Mouse (Mus musculus): Measurements from ENCODE around the gene Olfr1020. TPM values are rescaled to one million over a fixed set of nuclear protein-coding genes. Genes with fewer than 3 reads are reported as not detected.

Olfr1020 gene
- not detected for polyA plus RNA-seq (2017; shearing (Covaris generic))

DNA sequence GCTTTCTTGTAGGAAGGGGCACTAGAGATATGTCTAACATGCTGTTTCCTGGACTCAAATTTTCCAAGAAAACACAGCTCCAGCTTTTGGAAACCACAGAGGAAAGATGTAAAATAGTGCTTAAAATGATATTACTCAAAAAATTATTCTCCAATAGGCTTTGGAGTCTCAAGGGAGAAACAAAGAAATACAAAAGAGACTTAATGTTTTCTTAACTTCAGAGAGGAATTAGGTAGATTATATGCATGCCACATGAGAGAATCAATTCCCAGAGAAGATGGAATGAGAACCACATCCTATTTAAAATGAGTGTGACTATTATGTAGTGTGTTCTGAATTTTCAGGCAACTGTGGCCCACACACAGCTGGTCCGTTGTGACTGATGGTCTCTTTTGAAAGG is at the start of gene Olfr1020:
TSS of gene Olfr1020 (plus strand) at position 301 of the 400 bp plus-strand sequence.

DNA sequence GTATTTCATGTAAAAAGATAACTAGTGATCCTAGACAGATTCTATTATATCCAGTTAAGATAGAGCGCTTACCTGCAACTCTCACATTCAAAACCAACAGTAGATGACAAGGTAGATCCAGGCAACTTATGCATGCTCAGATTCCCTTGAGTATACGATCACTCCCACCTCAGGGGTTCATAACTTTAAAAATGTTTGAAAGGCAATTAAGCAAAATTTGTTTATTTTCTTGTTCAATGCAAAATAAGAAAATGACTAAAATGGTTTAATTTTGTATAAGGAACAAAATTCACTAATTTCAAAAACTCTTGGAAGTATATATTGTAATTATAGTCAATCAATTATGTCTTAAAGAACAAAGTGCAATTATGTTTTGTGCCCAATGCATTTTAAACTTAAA is 44.4 kb upstream of the Olfr1020 start, which contains the start of gene Olfr1016:
TSS of gene Olfr1016 (minus strand) at position 101 of the 400 bp plus-strand sequence.

DNA sequence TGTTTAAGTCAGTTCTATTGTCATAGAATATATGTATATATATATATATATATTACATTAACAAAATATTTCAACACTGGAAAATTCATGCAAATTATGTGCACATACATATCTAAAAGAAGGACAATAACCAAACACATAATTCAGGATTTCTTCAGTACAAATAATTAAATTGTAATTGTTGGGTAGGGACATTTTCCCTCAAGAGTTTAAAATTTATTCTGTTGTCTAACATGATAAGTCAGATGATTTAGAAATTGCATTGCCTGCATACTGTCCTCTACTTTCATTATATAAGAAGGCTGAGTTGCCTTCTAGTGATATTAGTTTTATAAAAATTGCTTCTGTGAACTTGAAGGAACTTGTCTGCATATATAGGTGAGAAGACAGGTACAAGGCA is 28.7 kb upstream of the Olfr1020 start, which contains the start of gene Olfr1018:
TSS of gene Olfr1018 (plus strand) at position 301 of the 400 bp plus-strand sequence.

DNA sequence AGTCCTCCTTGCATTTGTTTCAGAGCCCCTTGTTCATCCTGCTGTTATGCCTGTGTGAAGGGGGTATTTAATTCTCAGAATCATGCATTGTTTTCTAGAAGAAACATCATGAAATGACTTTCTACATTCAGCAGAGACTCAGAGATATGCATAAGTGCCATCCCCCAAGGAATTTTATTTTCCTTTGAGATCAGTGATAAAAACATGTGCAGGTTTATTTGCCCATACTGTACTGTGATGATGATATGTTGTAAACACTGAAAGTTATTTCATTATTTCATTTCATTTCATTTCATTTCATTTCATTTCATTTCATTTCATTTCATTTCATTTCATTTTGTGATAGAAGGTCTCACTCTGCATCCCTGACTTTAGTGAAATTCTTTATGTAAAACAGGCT is 1.4 kb upstream of the Olfr1020 start, which contains the start of gene Olfr1019:
TSS of gene Olfr1019 (minus strand) at position 101 of the 400 bp plus-strand sequence.

DNA sequence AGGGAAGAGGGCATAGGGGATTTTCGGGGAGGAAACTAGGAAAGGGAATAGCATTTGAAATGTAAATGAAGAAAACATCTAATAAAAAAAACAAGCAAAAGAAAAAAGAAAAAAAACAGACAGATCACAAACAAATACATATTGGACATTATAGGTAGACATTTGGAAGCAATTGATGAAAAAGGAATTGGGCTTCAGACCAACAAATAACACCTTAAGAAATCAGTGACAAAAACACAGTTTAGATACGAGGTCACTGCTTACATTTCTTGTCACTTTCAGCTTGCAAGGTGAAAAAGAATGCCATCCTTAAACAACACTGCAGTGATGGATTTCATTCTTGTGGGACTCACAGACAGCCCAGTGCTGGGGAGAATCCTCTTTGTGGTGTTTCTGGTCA is 21.5 kb downstream of the Olfr1020 start, which contains the start of gene Olfr1022:
TSS of gene Olfr1022 (plus strand) at position 301 of the 400 bp plus-strand sequence.

DNA sequence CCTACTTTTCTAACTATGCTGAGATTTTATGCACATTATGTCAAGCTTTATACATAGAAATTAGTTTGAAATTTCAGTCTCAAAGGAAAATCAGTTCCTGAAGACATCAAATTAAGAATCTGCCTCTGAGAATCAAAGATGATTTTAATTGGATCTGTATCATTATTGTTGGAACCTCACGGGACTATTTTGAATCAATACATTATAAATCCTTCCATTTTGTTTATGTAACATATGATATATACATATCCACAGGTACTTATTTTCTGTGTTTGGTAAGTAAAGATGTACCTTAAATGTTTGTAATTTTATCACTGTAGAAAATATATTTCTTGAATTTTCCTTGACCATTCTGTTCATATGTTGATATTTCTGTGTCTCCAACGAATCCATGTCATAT is 38.5 kb downstream of the Olfr1020 start, which contains the start of gene Olfr1023:
TSS of gene Olfr1023 (plus strand) at position 301 of the 400 bp plus-strand sequence.

Other genes starting within 250 kb of the Olfr1020 start
- not detected for gene Olfr1000, start 235.1 kb upstream of the Olfr1020 start, polyA plus RNA-seq (2017; shearing (Covaris generic))
- gene Olfr1002, start 196.3 kb upstream of the Olfr1020 start, polyA plus RNA-seq (2017; shearing (Covaris generic)) = not detected
- gene Olfr154, start 182.6 kb upstream of the Olfr1020 start, polyA plus RNA-seq (2017; shearing (Covaris generic)) = not detected
- gene Olfr1006, start 168.3 kb upstream of the Olfr1020 start, polyA plus RNA-seq (2017; shearing (Covaris generic)) = not detected
- gene Olfr1008, start 157.6 kb upstream of the Olfr1020 start, polyA plus RNA-seq (2017; shearing (Covaris generic)) = not detected
- gene Olfr1009, start 131.6 kb upstream of the Olfr1020 start, polyA plus RNA-seq (2017; shearing (Covaris generic)) = not detected
- not detected for gene Olfr1012, start 84.3 kb upstream of the Olfr1020 start, polyA plus RNA-seq (2017; shearing (Covaris generic))
- not detected for gene Olfr1013, start 79.9 kb upstream of the Olfr1020 start, polyA plus RNA-seq (2017; shearing (Covaris generic))
- gene Olfr1014, start 74.3 kb upstream of the Olfr1020 start, polyA plus RNA-seq (2017; shearing (Covaris generic)) = not detected
- not detected for gene Olfr1015, start 65.0 kb upstream of the Olfr1020 start, polyA plus RNA-seq (2017; shearing (Covaris generic))
- not detected for gene Olfr1016, start 44.5 kb upstream of the Olfr1020 start, polyA plus RNA-seq (2017; shearing (Covaris generic))
- not detected for gene Olfr1018, start 28.6 kb upstream of the Olfr1020 start, polyA plus RNA-seq (2017; shearing (Covaris generic))
- not detected for gene Olfr1019, start 1.5 kb upstream of the Olfr1020 start, polyA plus RNA-seq (2017; shearing (Covaris generic))
- not detected for gene Olfr1022, start 21.6 kb downstream of the Olfr1020 start, polyA plus RNA-seq (2017; shearing (Covaris generic))
- gene Olfr1023, start 38.6 kb downstream of the Olfr1020 start, polyA plus RNA-seq (2017; shearing (Covaris generic)) = not detected
- not detected for gene Olfr1024, start 58.0 kb downstream of the Olfr1020 start, polyA plus RNA-seq (2017; shearing (Covaris generic))
- not detected for gene Olfr1025-ps1, start 68.2 kb downstream of the Olfr1020 start, polyA plus RNA-seq (2017; shearing (Covaris generic))
- not detected for gene Olfr1026, start 74.5 kb downstream of the Olfr1020 start, polyA plus RNA-seq (2017; shearing (Covaris generic))
- not detected for gene Olfr1028, start 103.4 kb downstream of the Olfr1020 start, polyA plus RNA-seq (2017; shearing (Covaris generic))
- not detected for gene Olfr1029, start 126.9 kb downstream of the Olfr1020 start, polyA plus RNA-seq (2017; shearing (Covaris generic))
- not detected for gene Olfr1030, start 132.2 kb downstream of the Olfr1020 start, polyA plus RNA-seq (2017; shearing (Covaris generic))
- not detected for gene Olfr1031, start 143.3 kb downstream of the Olfr1020 start, polyA plus RNA-seq (2017; shearing (Covaris generic))
- gene Olfr1032, start 158.5 kb downstream of the Olfr1020 start, polyA plus RNA-seq (2017; shearing (Covaris generic)) = not detected
- not detected for gene Olfr1033, start 173.6 kb downstream of the Olfr1020 start, polyA plus RNA-seq (2017; shearing (Covaris generic))
- gene Olfr1034, start 198.8 kb downstream of the Olfr1020 start, polyA plus RNA-seq (2017; shearing (Covaris generic)) = not detected
- not detected for gene Olfr1036, start 227.0 kb downstream of the Olfr1020 start, polyA plus RNA-seq (2017; shearing (Covaris generic))
- gene Olfr1037, start 240.4 kb downstream of the Olfr1020 start, polyA plus RNA-seq (2017; shearing (Covaris generic)) = not detected